Mouse (Mus musculus): Measurements from ENCODE around the gene Zbtb45. TPM values are rescaled to one million over a fixed set of nuclear protein-coding genes. Genes with fewer than 3 reads are reported as not detected.

Gene Zbtb45
- polyA plus RNA-seq, 1 experiment from 2014 or later, result 37.8 TPM

DNA sequence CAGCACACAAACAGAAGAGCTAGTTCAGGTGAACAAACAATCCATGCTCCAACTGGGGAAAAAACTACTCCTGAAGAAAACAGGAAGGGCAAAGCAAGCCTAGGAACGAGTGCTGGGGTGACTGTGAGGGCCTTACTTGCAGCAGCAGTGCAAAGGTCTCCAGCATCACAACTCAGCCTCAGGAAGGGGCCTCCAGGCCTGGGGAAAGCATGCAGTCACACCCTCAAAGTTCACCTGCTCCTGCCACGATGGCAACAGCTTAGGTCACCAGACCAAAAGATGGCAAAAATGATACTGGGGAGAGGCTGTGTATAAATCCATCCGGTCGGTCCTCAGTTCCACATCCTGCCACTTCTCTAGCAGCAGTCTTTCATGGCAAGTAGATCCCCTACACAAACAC, 50.9 kb downstream of the Zbtb45 start:
- Histone ChIP-seq H3K27me3 (no peaks in the 10 kb centered on the region), H3K27ac (replicated peaks) (no peak overlapping the region), H3K4me1 (replicated peaks) (peaks cover 4% of the 10 kb centered on the region; the same call in 1 of the 2 replicates), H3K4me2 (no peak overlapping the region), H3K36me3 (no peaks in the 10 kb centered on the region), H3K9me3 (no peaks in the 10 kb centered on the region), H3K9ac (no peak overlapping the region), H3K4me3 (no peak overlapping the region)
- ATAC-seq (ENCODE audit: low read depth), result no peak
- 82% methylated on average over 4 of the region's 4 CpGs for WGBS

DNA sequence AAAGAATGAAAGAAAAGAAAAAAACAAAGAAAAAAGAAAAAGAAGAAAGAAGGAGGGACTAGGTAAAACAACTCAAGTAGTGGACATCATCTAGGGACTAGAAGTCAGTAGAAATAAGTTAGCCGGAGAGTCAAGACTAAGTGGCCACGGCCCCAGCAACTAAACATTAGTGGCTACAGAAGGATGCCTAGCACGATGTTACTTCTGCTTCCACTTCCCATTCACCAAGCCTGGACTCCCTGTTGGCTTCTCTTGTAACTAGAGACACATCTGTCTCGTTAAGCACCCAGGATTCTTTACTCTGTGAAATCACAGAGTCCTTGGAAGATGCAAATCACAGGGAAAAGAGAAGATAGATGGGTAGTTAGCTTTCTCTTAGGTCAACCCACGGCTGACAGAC, 52.3 kb downstream of the Zbtb45 start:
- Histone ChIP-seq H3K4me1 (replicated peaks) (peaks cover 4% of the 10 kb centered on the region; the same call in 1 of the 2 replicates), H3K9me3 (no peaks in the 10 kb centered on the region), H3K27me3 (no peaks in the 10 kb centered on the region), H3K4me2 (no peak overlapping the region), H3K4me3 (no peak overlapping the region), H3K9ac (no peak overlapping the region), H3K36me3 (no peaks in the 10 kb centered on the region), H3K27ac (replicated peaks) (no peak overlapping the region)
- WGBS, result 74% methylated on average over 5 of the region's 5 CpGs
- ATAC-seq (ENCODE audit: low read depth), result no peak

DNA sequence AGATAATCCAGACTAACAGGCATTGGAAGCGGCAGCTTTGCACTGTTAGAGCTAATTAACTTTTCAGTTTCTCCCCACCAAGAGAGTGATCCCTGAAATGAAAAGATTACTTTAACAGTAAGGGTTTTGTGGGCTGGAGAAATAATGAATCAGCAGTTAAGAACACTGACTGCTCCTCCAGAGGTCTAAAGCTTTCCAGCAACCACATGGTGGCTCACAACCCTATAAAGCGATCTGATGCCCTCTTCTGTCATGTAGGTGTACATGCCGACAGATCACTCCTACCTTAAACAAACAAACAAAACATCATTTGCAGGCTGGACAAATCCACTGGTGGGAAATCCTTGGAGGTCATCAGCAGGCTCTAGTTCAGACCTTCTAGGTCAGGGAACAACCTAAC, 54.9 kb downstream of the Zbtb45 start:
- no peak overlapping the region for H3K27ac ChIP-seq (replicated peaks)

More for the DNA sequence above, 54.9 kb downstream of the Zbtb45 start:
- Histone ChIP-seq H3K4me3 (no peak overlapping the region), H3K9ac (no peak overlapping the region), H3K27me3 (no peaks in the 10 kb centered on the region), H3K4me2 (no peak overlapping the region), H3K9me3 (no peaks in the 10 kb centered on the region), H3K36me3 (no peaks in the 10 kb centered on the region), H3K4me1 (replicated peaks) (peaks cover 6% of the 10 kb centered on the region)
- ATAC-seq (ENCODE audit: low read depth), result no peak
- 60% methylated on average over 3 of the region's 3 CpGs for WGBS

Other genes starting within 250 kb of the Zbtb45 start
- gene Zscan18, start 206.4 kb downstream of the Zbtb45 start, polyA plus RNA-seq (2015; fragmentation: Nextera tagmentation; extraction: Ambion mirVana), result 16.7 and 18.5 TPM in 2 replicates
- gene Zfp329, start 191.2 kb downstream of the Zbtb45 start, polyA plus RNA-seq (2015; fragmentation: Nextera tagmentation; extraction: Ambion mirVana), result 34.3 and 35.5 TPM in 2 replicates
- gene Zfp110, start 175.3 kb downstream of the Zbtb45 start, polyA plus RNA-seq (2015; fragmentation: Nextera tagmentation; extraction: Ambion mirVana), result 26.1 and 33.1 TPM in 2 replicates
- 7.6 and 8.8 TPM in 2 replicates for gene Zfp128, start 128.9 kb downstream of the Zbtb45 start, polyA plus RNA-seq (2015; fragmentation: Nextera tagmentation; extraction: Ambion mirVana)
- 12.6 and 14.0 TPM in 2 replicates for gene Zscan22, start 112.2 kb downstream of the Zbtb45 start, polyA plus RNA-seq (2015; fragmentation: Nextera tagmentation; extraction: Ambion mirVana)
- 606 and 663 TPM in 2 replicates for gene Rps5, start 87.7 kb downstream of the Zbtb45 start, polyA plus RNA-seq (2015; fragmentation: Nextera tagmentation; extraction: Ambion mirVana)
- gene Rnf225, start 82.6 kb downstream of the Zbtb45 start, polyA plus RNA-seq (2015; fragmentation: Nextera tagmentation; extraction: Ambion mirVana), result 0.45 and 0.70 TPM in 2 replicates
- gene Zfp324, start 44.2 kb downstream of the Zbtb45 start, polyA plus RNA-seq (2015; fragmentation: Nextera tagmentation; extraction: Ambion mirVana), result 11.8 and 14.3 TPM in 2 replicates
- 12.0 and 12.4 TPM in 2 replicates for gene Zfp446, start 32.2 kb downstream of the Zbtb45 start, polyA plus RNA-seq (2015; fragmentation: Nextera tagmentation; extraction: Ambion mirVana)
- gene Slc27a5, start 11.8 kb downstream of the Zbtb45 start, polyA plus RNA-seq (2015; fragmentation: Nextera tagmentation; extraction: Ambion mirVana), result 0.21 and 0.32 TPM in 2 replicates
- 223 and 229 TPM in 2 replicates for gene Trim28, start 10.9 kb downstream of the Zbtb45 start, polyA plus RNA-seq (2015; fragmentation: Nextera tagmentation; extraction: Ambion mirVana)
- gene Chmp2a, start 24.8 kb upstream of the Zbtb45 start, polyA plus RNA-seq (2015; fragmentation: Nextera tagmentation; extraction: Ambion mirVana), result 170 and 189 TPM in 2 replicates
- 149 and 152 TPM in 2 replicates for gene Ube2m, start 28.2 kb upstream of the Zbtb45 start, polyA plus RNA-seq (2015; fragmentation: Nextera tagmentation; extraction: Ambion mirVana)
- 5.6 and 6.0 TPM in 2 replicates for gene Mzf1, start 44.7 kb upstream of the Zbtb45 start, polyA plus RNA-seq (2015; fragmentation: Nextera tagmentation; extraction: Ambion mirVana)
- 0.04 TPM in 1 of 2 replicates, not detected in the other for gene Vmn1r85, start 85.1 kb upstream of the Zbtb45 start, polyA plus RNA-seq (2015; fragmentation: Nextera tagmentation; extraction: Ambion mirVana)
- gene Vmn1r86, start 109.9 kb upstream of the Zbtb45 start, polyA plus RNA-seq (2015; fragmentation: Nextera tagmentation; extraction: Ambion mirVana), result not detected in 2 replicates
- not detected in 2 replicates for gene Vmn1r87, start 130.1 kb upstream of the Zbtb45 start, polyA plus RNA-seq (2015; fragmentation: Nextera tagmentation; extraction: Ambion mirVana)
- gene Vmn1r88, start 149.5 kb upstream of the Zbtb45 start, polyA plus RNA-seq (2015; fragmentation: Nextera tagmentation; extraction: Ambion mirVana), result not detected in 2 replicates
- gene Vmn1r89, start 203.0 kb upstream of the Zbtb45 start, polyA plus RNA-seq (2015; fragmentation: Nextera tagmentation; extraction: Ambion mirVana), result not detected in 2 replicates

All from neural tube, embryonic 13.5 days (tissue).